In the genomic region with DNA sequence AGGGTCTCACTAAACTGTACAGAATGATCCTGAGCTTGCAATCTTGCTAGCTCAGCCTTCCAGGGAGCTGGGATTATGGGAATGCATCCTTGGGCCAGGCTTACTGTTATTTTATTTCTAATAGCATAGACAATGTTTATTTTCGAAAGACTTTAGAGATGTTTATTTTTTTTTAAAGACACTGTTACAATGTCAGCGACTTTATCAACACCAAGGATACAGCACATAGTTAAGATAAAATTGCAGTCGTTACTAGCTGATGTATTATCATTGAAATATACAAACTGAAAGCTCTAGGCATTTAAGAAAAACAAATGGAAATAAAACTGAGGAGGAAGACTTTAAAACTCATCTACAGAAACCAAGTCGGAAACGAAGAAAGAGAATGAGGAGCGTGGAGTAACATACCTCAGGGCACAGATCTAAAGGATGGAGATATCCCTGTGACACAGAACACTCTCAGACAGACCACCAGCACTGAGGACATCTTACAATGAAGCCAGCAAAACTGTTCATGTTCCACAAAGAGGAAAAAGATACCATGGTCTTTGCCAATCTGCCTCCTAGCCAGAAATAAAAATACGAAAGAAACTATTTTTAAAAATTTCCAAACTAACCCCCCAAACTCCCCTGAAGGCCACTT, we compare ENCODE assay signal across 29 mouse cellular contexts.
"Had no signal": no experiment of that assay in that cellular context is flagged by ENCODE, and none has a peak within 500 bp of the region (broad histone marks: within the 10 kb centered on the region; RNA-seq: fewer than 3 reads in every experiment).

No protein-coding gene starts in this region.

- H3K27ac ChIP-seq: left cerebral cortex, adult 2 months; limb, embryonic 10.5 days; limb, embryonic 12.5 days; limb, embryonic 13.5 days; limb, embryonic 15.5 days; liver, embryonic 12.5 days; liver, embryonic 13.5 days; liver, embryonic 14.5 days; liver, embryonic 15.5 days; macrophage; midbrain, embryonic 10.5 days; midbrain, embryonic 12.5 days; midbrain, embryonic 13.5 days; midbrain, embryonic 15.5 days; neural tube, embryonic 12.5 days had no signal

- DNase-seq: layer of hippocampus, postnatal 36 days; left cerebral cortex, postnatal 4 days; liver; liver, embryonic 13.5 days; liver, postnatal 0 days; lung, adult 2 months; lung, postnatal 10 days; lung, postnatal 36 days; midbrain, embryonic 14.5 days had no signal

- H3K9ac ChIP-seq: limb, embryonic 12.5 days; limb, embryonic 13.5 days; limb, embryonic 15.5 days; liver, embryonic 12.5 days; liver, embryonic 13.5 days; liver, embryonic 14.5 days; liver, embryonic 15.5 days; liver, postnatal 0 days; midbrain, embryonic 12.5 days; midbrain, embryonic 13.5 days; midbrain, embryonic 15.5 days; neural tube, embryonic 12.5 days had no signal

- H3K9me3 ChIP-seq: limb, embryonic 10.5 days; limb, embryonic 15.5 days; liver, embryonic 12.5 days; liver, embryonic 13.5 days; liver, embryonic 15.5 days; midbrain, embryonic 12.5 days; midbrain, embryonic 13.5 days; midbrain, embryonic 15.5 days; neural tube, embryonic 12.5 days had no signal

- H3K4me2 ChIP-seq: limb, embryonic 12.5 days; limb, embryonic 13.5 days; limb, embryonic 15.5 days; liver, embryonic 11.5 days; liver, embryonic 12.5 days; liver, embryonic 13.5 days; liver, embryonic 15.5 days; midbrain, embryonic 11.5 days; midbrain, embryonic 12.5 days; midbrain, embryonic 13.5 days; midbrain, embryonic 15.5 days; neural tube, embryonic 12.5 days had no signal

- H3K4me1 ChIP-seq: limb, embryonic 10.5 days; limb, embryonic 12.5 days; limb, embryonic 13.5 days; limb, embryonic 15.5 days; liver, embryonic 12.5 days; liver, embryonic 13.5 days; liver, embryonic 15.5 days; midbrain, embryonic 10.5 days; midbrain, embryonic 12.5 days; midbrain, embryonic 13.5 days; midbrain, embryonic 15.5 days; neural tube, embryonic 12.5 days had no signal

- ATAC-seq: liver, embryonic 12.5 days; liver, postnatal 0 days; lung, postnatal 0 days; midbrain, embryonic 13.5 days; midbrain, embryonic 15.5 days; midbrain, embryonic 16.5 days had no signal

- H3K36me3 ChIP-seq: limb, embryonic 10.5 days; limb, embryonic 12.5 days; limb, embryonic 13.5 days; limb, embryonic 15.5 days; liver, embryonic 12.5 days; liver, embryonic 13.5 days; liver, embryonic 15.5 days; midbrain, embryonic 10.5 days; midbrain, embryonic 12.5 days; midbrain, embryonic 13.5 days; midbrain, embryonic 15.5 days; neural tube, embryonic 12.5 days had no signal

- H3K4me3 ChIP-seq: left cerebral cortex, adult 2 months; limb, embryonic 10.5 days; limb, embryonic 12.5 days; limb, embryonic 13.5 days; limb, embryonic 15.5 days; liver, embryonic 12.5 days; liver, embryonic 13.5 days; liver, embryonic 15.5 days; megakaryocyte, embryonic 14.5 days; midbrain, embryonic 10.5 days; midbrain, embryonic 12.5 days; midbrain, embryonic 13.5 days; midbrain, embryonic 15.5 days; myocyte; neural tube, embryonic 12.5 days had no signal

- H3K27me3 ChIP-seq: limb, embryonic 12.5 days; limb, embryonic 13.5 days; limb, embryonic 15.5 days; liver, embryonic 12.5 days; liver, embryonic 13.5 days; liver, embryonic 15.5 days; megakaryocyte, embryonic 14.5 days; midbrain, embryonic 12.5 days; midbrain, embryonic 13.5 days; midbrain, embryonic 15.5 days; neural tube, embryonic 12.5 days had no signal
